ENCODE assay signal across 22 mouse cellular contexts in the genomic region with DNA sequence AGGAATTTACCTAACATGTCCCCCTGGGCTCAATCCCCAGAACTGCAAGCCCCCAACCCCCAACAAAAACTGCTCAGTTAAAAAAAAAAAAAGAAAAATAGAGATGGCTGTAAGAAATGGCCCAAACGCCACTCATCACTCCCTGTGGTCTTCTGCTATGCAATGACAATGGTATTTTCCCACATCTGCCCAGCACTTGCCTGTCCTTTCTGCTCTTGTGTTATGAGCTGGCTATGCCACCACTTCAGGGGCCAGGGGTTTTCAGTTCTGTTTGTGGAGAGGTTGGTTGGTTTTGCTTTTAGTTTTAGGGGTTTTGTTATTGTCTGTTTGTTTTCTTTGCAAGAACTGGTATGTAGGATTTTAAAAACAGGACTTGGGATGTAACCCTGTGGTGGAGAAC. TPM values are rescaled to one million over a fixed set of nuclear protein-coding genes. Genes with fewer than 3 reads are reported as not detected.
DNase-seq lines count a peak whose midpoint lies in the region; TF ChIP-seq lines count a peak whose summit lies in the region.
"Had no signal": no experiment of that assay in that cellular context is flagged by ENCODE, and none has a peak within 500 bp of the region (broad histone marks: within the 10 kb centered on the region; RNA-seq: fewer than 3 reads in every experiment).

No protein-coding gene starts in this region.

- DNase-seq in adrenal gland, postnatal 14 days = peak; percentile 1
- no peak for DNase-seq in adrenal gland, postnatal 10 days
- DNase-seq in 3T3-L1 (ENCODE audit: low read depth, low spot score) = peak; percentile 39
- peak; percentile 38 for DNase-seq in CH12.LX (ENCODE audit: extremely low read depth)
- no peak for DNase-seq in kidney, postnatal 4 days
- no peak for DNase-seq in ovary, postnatal 10 days (ENCODE audit: low spot score)
- DNase-seq: adrenal gland, adult 8-10 months; adrenal gland, postnatal 36 days; B cell, adult 2 months; cerebellum, adult 2 months; cerebellum, adult 9-10 months; cerebellum, postnatal 10 days; cerebellum, postnatal 25 days; forebrain, postnatal 0 days had no signal

- no peaks in the 10 kb centered on the region for H3K79me2 ChIP-seq in CH12.LX (replicated peaks; ENCODE audit: control insufficient read depth, extremely low read depth, insufficient read depth, poor library complexity, severe bottlenecking)

- H3K4me2 ChIP-seq in CH12.LX (ENCODE audit: insufficient read depth, low read depth, poor library complexity, severe bottlenecking) = no peak overlapping the region
- H3K4me2 ChIP-seq: embryonic facial prominence, embryonic 12.5 days; forebrain, embryonic 13.5 days; forebrain, embryonic 15.5 days had no signal

- TF ChIP-seq RAD21 in CH12.LX (IDR thresholded peaks at IDR 0.05; ENCODE audit: low read depth, low read length) = no peak

- H3K36me3 ChIP-seq in CH12.LX (replicated peaks in 1 of 2; ENCODE audit: control insufficient read depth in 1 of 2, insufficient read depth in 1 of 2, low read length in 1 of 2) = no peaks in the 10 kb centered on the region
- H3K36me3 ChIP-seq: embryonic facial prominence, embryonic 12.5 days; forebrain, embryonic 15.5 days; G1E had no signal

- no peak for TF ChIP-seq POLR2A in CH12.LX (IDR thresholded peaks at IDR 0.05; ENCODE audit: low read depth, low read length)

- H3K4me3 ChIP-seq in CH12.LX (replicated peaks in 1 of 3; ENCODE audit: low read depth in 2 of 3, low read length in 2 of 3, poor library complexity in 1 of 3) = no peak overlapping the region
- H3K4me3 ChIP-seq: embryonic facial prominence, embryonic 10.5 days; embryonic facial prominence, embryonic 12.5 days; forebrain, embryonic 13.5 days; forebrain, embryonic 15.5 days had no signal

- in situ Hi-C loops in CH12.LX (cut with MboI; ENCODE audit: low pct_ligation_motif_present, low pct_unique_long_range_greater_than_20kb, low sequenced_read_pairs) = no loop called here

- peak; percentile 88 for TF ChIP-seq EP300 in CH12.LX (IDR thresholded peaks at IDR 0.05; ENCODE audit: low read length)

- no peak overlapping the region for H3K27ac ChIP-seq in CH12.LX (ENCODE audit: insufficient read depth, low read depth)
- H3K27ac ChIP-seq: embryonic facial prominence, embryonic 10.5 days; embryonic facial prominence, embryonic 12.5 days; forebrain, embryonic 13.5 days; forebrain, embryonic 15.5 days had no signal

- peaks cover 17% of the 10 kb centered on the region for H3K9me3 ChIP-seq in CH12.LX (replicated peaks; ENCODE audit: low read length)
- H3K9me3 ChIP-seq: embryonic facial prominence, embryonic 10.5 days; embryonic facial prominence, embryonic 12.5 days; forebrain, embryonic 13.5 days; forebrain, embryonic 15.5 days; G1E had no signal

- peaks cover 93% of the 10 kb centered on the region for H3K27me3 ChIP-seq in CH12.LX (replicated peaks)
- H3K27me3 ChIP-seq: embryonic facial prominence, embryonic 12.5 days; forebrain, embryonic 13.5 days; forebrain, embryonic 15.5 days; Patski had no signal

- no peak for TF ChIP-seq CTCF in CH12.LX (conservative IDR thresholded peaks at IDR 0.05 in 1 of 2, IDR thresholded peaks at IDR 0.05 in 1 of 2; ENCODE audit: low read depth in 2 of 2, low read length in 2 of 2)

- H3K9ac ChIP-seq in CH12.LX (ENCODE audit: insufficient read depth, low read depth) = no peak overlapping the region
- H3K9ac ChIP-seq: embryonic facial prominence, embryonic 12.5 days; forebrain, embryonic 13.5 days; forebrain, embryonic 15.5 days; forebrain, postnatal 0 days had no signal

- peaks cover 0 to 6% of the 10 kb centered on the region in 2 experiments; a peak in 1 of 4 replicates for H3K4me1 ChIP-seq in CH12.LX (ENCODE audit: control insufficient read depth in 1 of 2, insufficient read depth in 2 of 2)
- H3K4me1 ChIP-seq: embryonic facial prominence, embryonic 10.5 days; embryonic facial prominence, embryonic 12.5 days had no signal

- dilution Hi-C loops in CH12.LX (cut with MboI; ENCODE audit: extremely low pct_ligation_motif_present, extremely low pct_unique_long_range_greater_than_20kb, low sequenced_read_pairs) = no loop called here

TF ChIP-seq in CH12.LX, 34 proteins besides CTCF, POLR2A, EP300 and RAD21:
- TF ChIP-seq ETS1 (conservative IDR thresholded peaks at IDR 0.05; ENCODE audit: low read depth, low read length) (peak; percentile 78), SIN3A (IDR thresholded peaks at IDR 0.05; ENCODE audit: low read length) (peak; percentile 61), JUND (conservative IDR thresholded peaks at IDR 0.05; ENCODE audit: low read depth, low read length) (peak; percentile 77), MXI1 (IDR thresholded peaks at IDR 0.05; ENCODE audit: low read depth, low read length) (no peak), NRF1 (IDR thresholded peaks at IDR 0.05; ENCODE audit: low read depth, low read length) (no peak), CHD2 (IDR thresholded peaks at IDR 0.05; ENCODE audit: low read length) (peak; percentile 74), MYC (IDR thresholded peaks at IDR 0.05; ENCODE audit: low read depth, low read length) (0 out of 2 replicates have a peak, but pooled peaks have one; percentile 55), ZNF384 (IDR thresholded peaks at IDR 0.05; ENCODE audit: low read depth, low read length) (peak; percentile 86), USF2 (conservative IDR thresholded peaks at IDR 0.05; ENCODE audit: low read depth, low read length) (no peak), MAFK (IDR thresholded peaks at IDR 0.05; ENCODE audit: insufficient replicate concordance, low read length) (peak; percentile 96), BHLHE40 (IDR thresholded peaks at IDR 0.05; ENCODE audit: low read depth, low read length) (peak; percentile 94), MEF2A (IDR thresholded peaks at IDR 0.05; ENCODE audit: borderline replicate concordance, low read depth, low read length) (peak; percentile 80), TCF12 (IDR thresholded peaks at IDR 0.05; ENCODE audit: low read depth, low read length) (peak; percentile 93), PAX5 (IDR thresholded peaks at IDR 0.05; ENCODE audit: low read length) (no peak), JUN (IDR thresholded peaks at IDR 0.05; ENCODE audit: insufficient read depth, low read depth, low read length) (peak; percentile 63; the same call in 1 of the 2 replicates), RCOR1 (conservative IDR thresholded peaks at IDR 0.05; ENCODE audit: low read depth, low read length) (peak; percentile 99), USF1 (IDR thresholded peaks at IDR 0.05; ENCODE audit: low read depth, low read length) (no peak), MAX (IDR thresholded peaks at IDR 0.05; ENCODE audit: low read length) (peak; percentile 18; the same call in 1 of the 2 replicates), POLR2AphosphoS2 (IDR thresholded peaks at IDR 0.05; ENCODE audit: low read depth, low read length) (no peak), KAT2A (IDR thresholded peaks at IDR 0.05; ENCODE audit: insufficient replicate concordance, low read length) (0 out of 2 replicates have a peak, but pooled peaks have one; percentile 20), IRF4 (IDR thresholded peaks at IDR 0.05; ENCODE audit: low read depth, low read length) (peak; percentile 99)

RNA-seq across cellular contexts. Expression of a gene that starts 13.4 kb away (rescaled TPM):
- 18.5 and 23.4 TPM in 2 replicates for total RNA-seq in adrenal gland, postnatal 14 days (2021)
- 10 to 100 TPM; 22.6 to 27.0 TPM for total RNA-seq in adrenal gland, postnatal 10 days (2021)
- total RNA-seq in CH12.LX (2012; rRNA removed) (not detected in 2 replicates), CH12.LX (2014; rRNA removed) (not detected in 2 replicates)
- not detected in 2 replicates for polyA plus RNA-seq in CH12.LX (2012; ENCODE audit: insufficient read length, low read depth)
- total RNA-seq: G1E had no signal
- polyA plus RNA-seq: activated CD4-positive, CD25-positive, alpha-beta regulatory T cell, adult 4 months; CD4-positive, CD25-positive, alpha-beta regulatory T cell, adult 4 months; G1E had no signal

Comparison
In these comparisons a context has a peak if more than half of its experiments do, and no peak if none do; other contexts are left out.
1. DNase-seq: peak in adrenal gland, postnatal 14 days (single experiment), 3T3-L1 (single experiment) and CH12.LX (single experiment); none in adrenal gland, postnatal 10 days (single experiment), kidney, postnatal 4 days (0 of 2) and ovary, postnatal 10 days (single experiment).
2. RNA of a gene that starts 13.4 kb away (total RNA-seq): 22.6 to 27.0 TPM in adrenal gland, postnatal 10 days and 18.5 to 23.4 TPM in adrenal gland, postnatal 14 days; not detected in CH12.LX; every median in the first group is over 10 times any median in the second.